Mouse (Mus musculus): ENCODE results near the gene Creb3l2.

Creb3l2 gene

GRCm38 (mm10) chr6:37441251-37442011, 515 bp downstream of the Creb3l2 start:
- DNase-seq (ENCODE audit: low read depth, low spot score) = no peak

GRCm38 (mm10) chr6:37440491-37441250, 1.3 kb downstream of the Creb3l2 start:
- DNase-seq (ENCODE audit: low read depth, low spot score) = no peak

- DNase-seq (ENCODE audit: low read depth, low spot score) = no peak
Measured at GRCm38 (mm10) chr6:37439676-37440490, 2.1 kb downstream of the Creb3l2 start.

GRCm38 (mm10) chr6:37438510-37438909, 3.4 kb downstream of the Creb3l2 start:
- no peak for DNase-seq (ENCODE audit: low read depth, low spot score)

- DNase-seq (ENCODE audit: low read depth, low spot score) = no peak
Measured at GRCm38 (mm10) chr6:37437086-37437485, 4.9 kb downstream of the Creb3l2 start.

- no peak for DNase-seq (ENCODE audit: low read depth, low spot score)
Measured at GRCm38 (mm10) chr6:37435391-37435790, 6.6 kb downstream of the Creb3l2 start.

GRCm38 (mm10) chr6:37429849-37430470, 12.0 kb downstream of the Creb3l2 start:
- no peak for DNase-seq (ENCODE audit: low read depth, low spot score)

GRCm38 (mm10) chr6:37428947-37429346, 13.0 kb downstream of the Creb3l2 start:
- no peak for DNase-seq (ENCODE audit: low read depth, low spot score)

- DNase-seq (ENCODE audit: low read depth, low spot score) = no peak
Measured at GRCm38 (mm10) chr6:37428044-37428443, 13.9 kb downstream of the Creb3l2 start.

GRCm38 (mm10) chr6:37426615-37427014, 15.3 kb downstream of the Creb3l2 start:
- no peak for DNase-seq (ENCODE audit: low read depth, low spot score)

GRCm38 (mm10) chr6:37425833-37426232, 16.1 kb downstream of the Creb3l2 start:
- DNase-seq (ENCODE audit: low read depth, low spot score) = no peak

- no peak for DNase-seq (ENCODE audit: low read depth, low spot score)
Measured at GRCm38 (mm10) chr6:37425075-37425474, 16.9 kb downstream of the Creb3l2 start.

GRCm38 (mm10) chr6:37424374-37424773, 17.6 kb downstream of the Creb3l2 start:
- no peak for DNase-seq (ENCODE audit: low read depth, low spot score)

GRCm38 (mm10) chr6:37423386-37423785, 18.6 kb downstream of the Creb3l2 start:
- no peak for DNase-seq (ENCODE audit: low read depth, low spot score)

- no peak for DNase-seq (ENCODE audit: low read depth, low spot score)
Measured at GRCm38 (mm10) chr6:37421124-37421523, 20.8 kb downstream of the Creb3l2 start.

GRCm38 (mm10) chr6:37419445-37419941, 22.5 kb downstream of the Creb3l2 start:
- no peak for DNase-seq (ENCODE audit: low read depth, low spot score)

GRCm38 (mm10) chr6:37418931-37419330, 23.0 kb downstream of the Creb3l2 start:
- no peak for DNase-seq (ENCODE audit: low read depth, low spot score)

- DNase-seq (ENCODE audit: low read depth, low spot score) = no peak
Measured at GRCm38 (mm10) chr6:37416743-37417142, 25.2 kb downstream of the Creb3l2 start.

GRCm38 (mm10) chr6:37415505-37415904, 26.4 kb downstream of the Creb3l2 start:
- no peak for DNase-seq (ENCODE audit: low read depth, low spot score)

GRCm38 (mm10) chr6:37415034-37415433, 26.9 kb downstream of the Creb3l2 start:
- no peak for DNase-seq (ENCODE audit: low read depth, low spot score)

GRCm38 (mm10) chr6:37414576-37414975, 27.4 kb downstream of the Creb3l2 start:
- DNase-seq (ENCODE audit: low read depth, low spot score) = no peak

Data from retina, postnatal 7 days (tissue).